Mouse (Mus musculus) testis, adult 2 months (tissue): ENCODE measurements around the gene Slc25a11. TPM values are rescaled to one million over a fixed set of nuclear protein-coding genes. Genes with fewer than 3 reads are reported as not detected.
A peak's percentile ranks its signal among the peaks of the same experiment; 100 is the strongest.

Experiments
- H3K27ac ChIP-seq: fragments of 200-500 bp; 2 replicates; pipeline ENCODE4 v1.5.1; 2012; ENCODE audit warnings: low read depth, low read length; ENCODE audit not compliant: control insufficient read depth, insufficient read depth
- H3K27me3 ChIP-seq: fragments of 200-500 bp; 2 replicates; pipeline ENCODE4 v1.6.1; 2012; ENCODE audit warnings: mild to moderate bottlenecking, low read length, moderate library complexity; ENCODE audit not compliant: control insufficient read depth, insufficient read depth
- H3K36me3 ChIP-seq: fragments of 200-500 bp; 2 replicates; pipeline ENCODE4 v1.6.1; 2012; ENCODE audit warnings: mild to moderate bottlenecking, low read length; ENCODE audit not compliant: control insufficient read depth, insufficient read depth
- H3K4me1 ChIP-seq: fragments of 200-500 bp; 2 replicates; pipeline ENCODE4 v1.6.1; 2012; ENCODE audit warnings: low read length; ENCODE audit not compliant: control insufficient read depth, insufficient read depth
- H3K4me3 ChIP-seq: fragments of 200-500 bp; 2 replicates; pipeline ENCODE4 v1.5.1; 2012; ENCODE audit warnings: low read depth, mild to moderate bottlenecking, low read length, moderate library complexity, mixed read lengths; ENCODE audit not compliant: control insufficient read depth
- CTCF ChIP-seq: fragments of 200-500 bp; IDR thresholded peaks from 2 replicates; pipeline ENCODE4 v1.5.1; 2012; ENCODE audit warnings: low read depth, mild to moderate bottlenecking, inconsistent platforms, low read length, moderate library complexity; ENCODE audit not compliant: control insufficient read depth, insufficient read depth, insufficient replicate concordance
- POLR2A ChIP-seq: fragments of 200-500 bp; IDR thresholded peaks from 2 replicates; pipeline ENCODE4 v1.6.1; 2012; ENCODE audit warnings: low read depth, mild to moderate bottlenecking, inconsistent platforms, low read length, moderate library complexity; ENCODE audit not compliant: control insufficient read depth
- polyA plus RNA-seq: library from polyadenylated mRNA; depleted of rRNA; stranded (reverse); fragments of >200 nt; gene quantifications from 2 replicates; pipeline ENCODE4 v1.2.3, GENCODE M21; 2012; rRNA removed

Gene Slc25a11
- polyA plus RNA-seq, 1 experiment = 27.2 TPM

GRCm38 (mm10) chr11:70606717-70607116 lies 40.6 kb downstream of the Slc25a11 start:
- Histone ChIP-seq H3K27me3 (no peaks in the 10 kb centered on the region), H3K36me3 (no peaks in the 10 kb centered on the region; the same call in 1 of the 2 replicates), H3K4me3 (no peak overlapping the region), H3K4me1 (no peaks in the 10 kb centered on the region), H3K27ac (no peak overlapping the region)
- TF ChIP-seq CTCF (no peak), POLR2A (no peak)

- Histone ChIP-seq H3K4me3 (no peak overlapping the region), H3K4me1 (no peaks in the 10 kb centered on the region), H3K27me3 (no peaks in the 10 kb centered on the region), H3K27ac (no peak overlapping the region), H3K36me3 (no peaks in the 10 kb centered on the region; the same call in 1 of the 2 replicates)
- TF ChIP-seq POLR2A (no peak), CTCF (peak; percentile 73; the same call in 1 of the 2 replicates)
Observed at GRCm38 (mm10) chr11:70605024-70605566, 42.2 kb downstream of the Slc25a11 start.

GRCm38 (mm10) chr11:70598451-70598953 lies 48.8 kb downstream of the Slc25a11 start:
- no peak overlapping the region for H3K27ac ChIP-seq
- no peak overlapping the region for H3K4me3 ChIP-seq
- H3K36me3 ChIP-seq = no peaks in the 10 kb centered on the region; the same call in 1 of the 2 replicates
- no peaks in the 10 kb centered on the region for H3K27me3 ChIP-seq
- no peaks in the 10 kb centered on the region for H3K4me1 ChIP-seq
- no peak for TF ChIP-seq POLR2A
- TF ChIP-seq CTCF = no peak

DNA sequence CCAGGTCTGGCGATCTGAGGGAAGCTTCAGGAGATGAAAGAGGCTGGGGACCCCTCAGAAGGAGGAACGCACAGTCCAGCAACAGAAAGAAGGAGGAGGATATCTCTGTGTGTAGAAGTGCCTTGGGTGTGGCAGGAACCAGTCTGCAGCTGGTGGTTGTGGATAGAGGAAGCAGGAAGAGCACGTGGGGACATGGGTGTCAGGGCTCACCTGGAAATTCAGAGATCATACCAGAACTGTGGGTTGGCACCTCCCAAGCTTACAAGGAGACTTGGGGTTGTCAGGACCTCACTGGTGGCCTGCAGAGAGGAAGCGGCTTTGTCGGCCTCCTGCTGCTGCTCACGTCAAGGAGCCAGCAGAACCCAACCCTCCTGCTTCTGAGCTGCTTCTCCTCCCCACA lies 50.0 kb downstream of the Slc25a11 start:
- no peaks in the 10 kb centered on the region for H3K4me1 ChIP-seq
- no peak overlapping the region for H3K4me3 ChIP-seq
- H3K27ac ChIP-seq = no peak overlapping the region
- H3K36me3 ChIP-seq = no peaks in the 10 kb centered on the region; the same call in 1 of the 2 replicates
- TF ChIP-seq CTCF = no peak
- no peak for TF ChIP-seq POLR2A
- no peaks in the 10 kb centered on the region for H3K27me3 ChIP-seq

- H3K27ac ChIP-seq = peak overlapping the region; percentile 6; the same call in 1 of the 2 replicates
- H3K27me3 ChIP-seq = no peaks in the 10 kb centered on the region
- TF ChIP-seq POLR2A (no peak), CTCF (no peak)
- H3K4me3 ChIP-seq = no peak overlapping the region
- H3K36me3 ChIP-seq = no peaks in the 10 kb centered on the region; the same call in 1 of the 2 replicates
- no peaks in the 10 kb centered on the region for H3K4me1 ChIP-seq
Observed at GRCm38 (mm10) chr11:70596094-70596493, 51.2 kb downstream of the Slc25a11 start.

DNA sequence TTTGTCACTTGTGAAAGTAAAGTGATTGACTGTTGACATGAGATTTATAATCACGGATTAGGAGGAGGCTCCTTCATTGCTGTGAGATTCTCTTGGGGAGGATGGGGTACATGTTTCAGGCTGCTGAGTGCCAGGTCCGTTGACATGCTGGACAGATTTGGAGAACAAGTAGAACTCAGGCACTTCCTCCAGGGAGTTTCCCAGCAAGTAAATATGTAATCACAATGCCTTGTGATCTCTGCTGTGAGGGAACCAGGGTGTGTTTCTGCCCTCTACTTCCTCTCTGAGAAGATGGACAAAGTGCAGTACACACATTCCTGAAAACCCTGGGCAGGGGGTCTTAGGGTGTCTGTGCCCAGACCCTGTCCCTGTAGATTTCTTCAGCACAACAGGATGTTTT lies 51.6 kb downstream of the Slc25a11 start:
- Histone ChIP-seq H3K4me3 (no peak overlapping the region), H3K27me3 (no peaks in the 10 kb centered on the region), H3K27ac (no peak overlapping the region), H3K36me3 (no peaks in the 10 kb centered on the region; the same call in 1 of the 2 replicates), H3K4me1 (no peaks in the 10 kb centered on the region)
- TF ChIP-seq POLR2A (no peak), CTCF (no peak)

- H3K27me3 ChIP-seq = no peaks in the 10 kb centered on the region
- H3K4me3 ChIP-seq = no peak overlapping the region
- TF ChIP-seq POLR2A (no peak), CTCF (no peak)
- no peaks in the 10 kb centered on the region for H3K4me1 ChIP-seq
- no peak overlapping the region; the same call in 1 of the 2 replicates for H3K27ac ChIP-seq
- H3K36me3 ChIP-seq = no peaks in the 10 kb centered on the region; the same call in 1 of the 2 replicates
Observed at GRCm38 (mm10) chr11:70594253-70594989, 52.9 kb downstream of the Slc25a11 start.

Other genes with a start within 250 kb of the Slc25a11 start
- gene Pelp1, start 237.4 kb downstream of the Slc25a11 start, polyA plus RNA-seq = 36.7 and 38.4 TPM in 2 replicates
- gene Arrb2, start 214.8 kb downstream of the Slc25a11 start, polyA plus RNA-seq = 8.9 and 10.6 TPM in 2 replicates
- 8.3 and 10.2 TPM in 2 replicates for gene Med11, start 195.6 kb downstream of the Slc25a11 start, polyA plus RNA-seq
- 186 and 201 TPM in 2 replicates for gene Zmynd15, start 188.0 kb downstream of the Slc25a11 start, polyA plus RNA-seq
- gene Cxcl16, start 187.5 kb downstream of the Slc25a11 start, polyA plus RNA-seq = 3.2 and 3.9 TPM in 2 replicates
- 1.2 TPM in 2 replicates for gene Tm4sf5, start 142.2 kb downstream of the Slc25a11 start, polyA plus RNA-seq
- 0.30 and 0.36 TPM in 2 replicates for gene Vmo1, start 132.9 kb downstream of the Slc25a11 start, polyA plus RNA-seq
- gene Gltpd2, start 128.3 kb downstream of the Slc25a11 start, polyA plus RNA-seq = not detected in 2 replicates
- gene Psmb6, start 122.1 kb downstream of the Slc25a11 start, polyA plus RNA-seq = 385 and 389 TPM in 2 replicates
- gene Gm40193, start 114.5 kb downstream of the Slc25a11 start, polyA plus RNA-seq = not detected in 2 replicates
- gene Pld2, start 107.4 kb downstream of the Slc25a11 start, polyA plus RNA-seq = 1.2 and 2.0 TPM in 2 replicates
- gene Mink1, start 84.6 kb downstream of the Slc25a11 start, polyA plus RNA-seq = 18.4 and 23.0 TPM in 2 replicates
- 770 and 775 TPM in 2 replicates for gene 4930544D05Rik, start 31.6 kb downstream of the Slc25a11 start, polyA plus RNA-seq
- 241 and 243 TPM in 2 replicates for gene Chrne, start 28.3 kb downstream of the Slc25a11 start, polyA plus RNA-seq
- 0.13 and 0.19 TPM in 2 replicates for gene Gp1ba, start 8.4 kb downstream of the Slc25a11 start, polyA plus RNA-seq
- 77.6 and 77.8 TPM in 2 replicates for gene Rnf167, start 244 bp downstream of the Slc25a11 start, polyA plus RNA-seq
- gene Pfn1, start 7.2 kb upstream of the Slc25a11 start, polyA plus RNA-seq = 113 and 158 TPM in 2 replicates
- 85.9 and 101 TPM in 2 replicates for gene Eno3, start 9.7 kb upstream of the Slc25a11 start, polyA plus RNA-seq
- 44.5 and 47.9 TPM in 2 replicates for gene Spag7, start 21.9 kb upstream of the Slc25a11 start, polyA plus RNA-seq
- 10.3 and 10.6 TPM in 2 replicates for gene Camta2, start 40.6 kb upstream of the Slc25a11 start, polyA plus RNA-seq
- 19.6 and 21.0 TPM in 2 replicates for gene Inca1, start 52.7 kb upstream of the Slc25a11 start, polyA plus RNA-seq
- 5.7 and 6.6 TPM in 2 replicates for gene Kif1c, start 53.1 kb upstream of the Slc25a11 start, polyA plus RNA-seq
- gene Zfp3, start 116.7 kb upstream of the Slc25a11 start, polyA plus RNA-seq = 1.2 TPM in 2 replicates
- gene Scimp, start 165.1 kb upstream of the Slc25a11 start, polyA plus RNA-seq = 0.13 and 0.16 TPM in 2 replicates
- gene Rabep1, start 197.3 kb upstream of the Slc25a11 start, polyA plus RNA-seq = 2.8 and 3.4 TPM in 2 replicates